Mouse (Mus musculus): ENCODE results near the gene Panx3. TPM values are rescaled to one million over a fixed set of nuclear protein-coding genes. Genes with fewer than 3 reads are reported as not detected.

The Panx3 gene
- total and polyA plus RNA-seq, 3 experiments, result 0.17 to 0.42 TPM; not detected in 1

DNA sequence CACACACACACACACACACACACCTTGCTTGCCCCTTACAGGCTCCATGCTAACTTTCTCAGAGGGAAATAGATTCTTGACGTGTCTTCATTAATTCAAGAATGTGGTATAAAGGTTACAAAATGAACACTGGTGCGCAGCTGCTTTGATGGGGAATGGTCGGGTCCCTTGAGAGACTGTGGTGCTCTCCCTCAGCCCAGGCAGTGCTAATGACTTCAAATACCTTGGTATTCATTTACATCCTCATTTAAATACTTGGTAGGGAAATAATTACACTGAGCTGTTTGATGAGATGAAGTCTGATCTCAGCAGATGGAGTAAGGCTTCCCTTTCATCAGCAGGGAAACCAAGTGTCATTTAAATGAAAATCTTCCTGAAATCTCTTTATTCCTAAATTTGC lies 43.9 kb downstream of the Panx3 start:
- H3K36me3 ChIP-seq (ENCODE audit: control insufficient read depth in 1 of 2, insufficient read depth in 2 of 2, low read length in 2 of 2), result peaks cover 0 to 3% of the 10 kb centered on the region in 2 experiments; a peak in 2 of 4 replicates
- H3K79me2 ChIP-seq (ENCODE audit: control insufficient read depth, insufficient read depth, low read length, poor library complexity), result no peaks in the 10 kb centered on the region
- no peaks in the 10 kb centered on the region; a peak in 1 of 4 replicates for H3K4me1 ChIP-seq (ENCODE audit: control insufficient read depth in 1 of 2, insufficient read depth in 2 of 2, low read length in 2 of 2)
- H3K27ac ChIP-seq (ENCODE audit: control insufficient read depth, low read depth, low read length), result no peak overlapping the region
- H3K27me3 ChIP-seq (ENCODE audit: control insufficient read depth in 1 of 2, insufficient read depth in 2 of 2, low read length in 2 of 2), result no peaks in the 10 kb centered on the region
- no peak for DNase-seq (ENCODE audit: low read depth, low spot score)
- H3K4me3 ChIP-seq (ENCODE audit: control insufficient read depth in 1 of 2, insufficient read depth in 1 of 2, low read depth in 2 of 2, low read length in 2 of 2), result no peak overlapping the region
- no peaks in the 10 kb centered on the region for H3K9me3 ChIP-seq (replicated peaks; ENCODE audit: insufficient read depth, low read length)
- TF ChIP-seq SMC3 (IDR thresholded peaks at IDR 0.05; ENCODE audit: low read depth, low read length) (no peak), HCFC1 (IDR thresholded peaks at IDR 0.05; ENCODE audit: low read depth, low read length) (no peak), NRF1 (IDR thresholded peaks at IDR 0.05; ENCODE audit: insufficient read depth, low read depth, low read length, poor library complexity, severe bottlenecking) (no peak), POLR2A (IDR thresholded peaks at IDR 0.05; ENCODE audit: control insufficient read depth in 1 of 2, insufficient read depth in 1 of 2, low read depth in 1 of 2, low read length in 2 of 2, poor library complexity in 1 of 2) (no peak), TBP (IDR thresholded peaks at IDR 0.05; ENCODE audit: low read depth, low read length) (no peak), MAX (IDR thresholded peaks at IDR 0.05; ENCODE audit: low read length) (no peak), E2F4 (IDR thresholded peaks at IDR 0.05; ENCODE audit: borderline replicate concordance, low read depth, low read length) (no peak), CHD1 (IDR thresholded peaks at IDR 0.05; ENCODE audit: low read depth, low read length) (no peak)
- H3K9ac ChIP-seq (ENCODE audit: control insufficient read depth, low read depth, low read length, poor library complexity, severe bottlenecking), result no peak overlapping the region

- Histone ChIP-seq H3K4me3 (ENCODE audit: control insufficient read depth in 1 of 2, insufficient read depth in 1 of 2, low read depth in 2 of 2, low read length in 2 of 2) (no peak overlapping the region), H3K9ac (ENCODE audit: control insufficient read depth, low read depth, low read length, poor library complexity, severe bottlenecking) (no peak overlapping the region), H3K36me3 (ENCODE audit: control insufficient read depth in 1 of 2, insufficient read depth in 2 of 2, low read length in 2 of 2) (no peaks in the 10 kb centered on the region), H3K9me3 (replicated peaks; ENCODE audit: insufficient read depth, low read length) (no peaks in the 10 kb centered on the region), H3K27ac (ENCODE audit: control insufficient read depth, low read depth, low read length) (no peak overlapping the region), H3K79me2 (ENCODE audit: control insufficient read depth, insufficient read depth, low read length, poor library complexity) (no peaks in the 10 kb centered on the region), H3K4me1 (ENCODE audit: control insufficient read depth in 1 of 2, insufficient read depth in 2 of 2, low read length in 2 of 2) (no peaks in the 10 kb centered on the region), H3K27me3 (ENCODE audit: control insufficient read depth in 1 of 2, insufficient read depth in 2 of 2, low read length in 2 of 2) (no peaks in the 10 kb centered on the region)
- DNase-seq (ENCODE audit: low read depth, low spot score), result no peak
- TF ChIP-seq SIN3A (IDR thresholded peaks at IDR 0.05; ENCODE audit: low read length) (no peak), MAFK (IDR thresholded peaks at IDR 0.05; ENCODE audit: borderline replicate concordance, low read depth, low read length) (no peak), MYC (IDR thresholded peaks at IDR 0.05; ENCODE audit: low read depth, low read length) (no peak), ZKSCAN1 (IDR thresholded peaks at IDR 0.05; ENCODE audit: low read depth, low read length) (no peak)
Observed at GRCm38 (mm10) chr9:37624502-37624901, 44.5 kb downstream of the Panx3 start.

- H3K27me3 ChIP-seq (ENCODE audit: control insufficient read depth in 1 of 2, insufficient read depth in 2 of 2, low read length in 2 of 2), result no peaks in the 10 kb centered on the region
- DNase-seq (ENCODE audit: low read depth, low spot score), result no peak
- H3K36me3 ChIP-seq (ENCODE audit: control insufficient read depth in 1 of 2, insufficient read depth in 2 of 2, low read length in 2 of 2), result no peaks in the 10 kb centered on the region
- H3K79me2 ChIP-seq (ENCODE audit: control insufficient read depth, insufficient read depth, low read length, poor library complexity), result no peaks in the 10 kb centered on the region
- no peak for TF ChIP-seq CTCF (IDR thresholded peaks at IDR 0.05 in 2 of 3, conservative IDR thresholded peaks at IDR 0.05 in 1 of 3; ENCODE audit: control insufficient read depth in 1 of 3, insufficient read depth in 1 of 3, low read depth in 2 of 3, low read length in 3 of 3, poor library complexity in 1 of 3, severe bottlenecking in 1 of 3)
- no peak for TF ChIP-seq MYB (IDR thresholded peaks at IDR 0.05; ENCODE audit: low read depth, low read length)
- no peak for TF ChIP-seq USF1 (IDR thresholded peaks at IDR 0.05; ENCODE audit: low read depth, low read length)
- no peak for TF ChIP-seq MXI1 (IDR thresholded peaks at IDR 0.05; ENCODE audit: low read depth, low read length)
- TF ChIP-seq KAT2A (conservative IDR thresholded peaks at IDR 0.05; ENCODE audit: low read depth, low read length), result no peak
- TF ChIP-seq POLR2AphosphoS5 (IDR thresholded peaks at IDR 0.05; ENCODE audit: borderline replicate concordance, low read depth, low read length), result no peak
- TF ChIP-seq EP300 (IDR thresholded peaks at IDR 0.05; ENCODE audit: low read depth in 1 of 2, low read length in 2 of 2), result no peak
- TF ChIP-seq POLR2AphosphoS2 (IDR thresholded peaks at IDR 0.05; ENCODE audit: low read length), result no peak
- TF ChIP-seq ZNF384 (IDR thresholded peaks at IDR 0.05; ENCODE audit: low read depth, low read length), result no peak
- no peak for TF ChIP-seq TBP (IDR thresholded peaks at IDR 0.05; ENCODE audit: low read depth, low read length)
- TF ChIP-seq ETS1 (IDR thresholded peaks at IDR 0.05; ENCODE audit: low read depth, low read length), result no peak
- no peak for TF ChIP-seq SIN3A (IDR thresholded peaks at IDR 0.05; ENCODE audit: low read length)
- H3K4me3 ChIP-seq (ENCODE audit: control insufficient read depth in 1 of 2, insufficient read depth in 1 of 2, low read depth in 2 of 2, low read length in 2 of 2), result no peak overlapping the region
- no peaks in the 10 kb centered on the region for H3K4me1 ChIP-seq (ENCODE audit: control insufficient read depth in 1 of 2, insufficient read depth in 2 of 2, low read length in 2 of 2)
- H3K9ac ChIP-seq (ENCODE audit: control insufficient read depth, low read depth, low read length, poor library complexity, severe bottlenecking), result no peak overlapping the region
- H3K27ac ChIP-seq (ENCODE audit: control insufficient read depth, low read depth, low read length), result no peak overlapping the region
- no peaks in the 10 kb centered on the region for H3K9me3 ChIP-seq (replicated peaks; ENCODE audit: insufficient read depth, low read length)
Observed at GRCm38 (mm10) chr9:37623981-37624380, 45.1 kb downstream of the Panx3 start.
